Mouse (Mus musculus) CH12.LX (cell line): ENCODE results near the gene Snx13.

Experiments used
- CHD2 ChIP-seq: IDR thresholded peaks from 2 replicates; pipeline ENCODE4 v1.6.1; 2011; ENCODE audit warnings: low read length, improper control_type of control experiment
- E2F4 ChIP-seq: IDR thresholded peaks from 2 replicates; pipeline ENCODE4 v1.6.1; 2011; ENCODE audit warnings: low read depth, low read length, improper control_type of control experiment; ENCODE audit not compliant: insufficient replicate concordance
- MAX ChIP-seq: IDR thresholded peaks from 2 replicates; pipeline ENCODE4 v1.6.1; 2011; ENCODE audit warnings: low read length, improper control_type of control experiment
- POLR2A ChIP-seq: IDR thresholded peaks from 2 replicates; pipeline ENCODE4 v1.6.1; 2011; ENCODE audit warnings: low read depth, mild to moderate bottlenecking, improper control_type of control experiment, low read length

- TF ChIP-seq CHD2 (no peak), E2F4 (no peak), POLR2A (no peak), MAX (no peak)
Measured at GRCm38 (mm10) chr12:35191698-35192425, 144.9 kb downstream of the Snx13 start.
